Mouse (Mus musculus) liver, postnatal 0 days (tissue): Measurements from ENCODE around the gene Smarcc2. TPM values are rescaled to one million over a fixed set of nuclear protein-coding genes. Genes with fewer than 3 reads are reported as not detected.
A peak's percentile ranks its signal among the peaks of the same experiment; 100 is the strongest.

Source experiments
- ATAC-seq: fragments of 200-750 bp; cut with Nextera tagmentation; 2 replicates; pipeline ENCODE4 v1.8.0; 2017; ENCODE audit warnings: mild to moderate bottlenecking, moderate library complexity
- DNase-seq: peaks from one replicate; pipeline ENCODE4 v3.0.0-alpha.2; 2016
- H3K27ac ChIP-seq: fragments of 300-500 bp; sonication (generic); 2 replicates; pipeline ENCODE4 v1.5.1; 2014; ENCODE audit warnings: antibody characterized with exemption, moderate library complexity, mild to moderate bottlenecking, low read depth
- H3K27me3 ChIP-seq: fragments of 300-500 bp; sonication (generic); 2 replicates; pipeline ENCODE4 v1.6.1; 2014; ENCODE audit warnings: low read length, control low read depth, mixed read lengths; ENCODE audit not compliant: insufficient read depth
- H3K36me3 ChIP-seq: fragments of 300-500 bp; sonication (generic); replicated peaks from 2 replicates; pipeline ENCODE4 v1.6.1; 2014; ENCODE audit warnings: mild to moderate bottlenecking, control low read depth, low read length, moderate library complexity, mixed read lengths; ENCODE audit not compliant: insufficient read depth
- H3K4me1 ChIP-seq: fragments of 300-500 bp; sonication (generic); 2 replicates; pipeline ENCODE4 v1.6.1; 2014; ENCODE audit warnings: antibody characterized with exemption, mild to moderate bottlenecking, control low read depth; ENCODE audit not compliant: insufficient read depth
- H3K4me2 ChIP-seq: fragments of 300-500 bp; sonication (generic); 2 replicates; pipeline ENCODE4 v1.6.1; 2014; ENCODE audit warnings: low read depth, mild to moderate bottlenecking, low read length, moderate library complexity, mixed read lengths
- H3K4me3 ChIP-seq: fragments of 300-500 bp; sonication (generic); 2 replicates; pipeline ENCODE4 v1.5.1; 2014; ENCODE audit warnings: low read depth, low read length
- H3K9ac ChIP-seq: fragments of 300-500 bp; sonication (generic); replicated peaks from 2 replicates; pipeline ENCODE4 v1.6.1; 2014; ENCODE audit warnings: mild to moderate bottlenecking, moderate library complexity
- H3K9me3 ChIP-seq: fragments of 300-500 bp; sonication (generic); 2 replicates; pipeline ENCODE4 v1.6.1; 2016; ENCODE audit warnings: mild to moderate bottlenecking, control low read depth, low read length, mixed read lengths
- CTCF ChIP-seq: sonication (generic); IDR thresholded peaks from 2 replicates; pipeline ENCODE4 v1.5.1; 2016; ENCODE audit warnings: antibody characterized with exemption, low read depth
- EP300 ChIP-seq: IDR thresholded peaks from 2 replicates; pipeline ENCODE4 v1.6.1; 2016; ENCODE audit warnings: antibody characterized with exemption, low read depth, mild to moderate bottlenecking
- WGBS: fragments of 180-500 bp; shearing (Covaris S2); extraction: QIAGEN DNeasy Blood & Tissue Kit; methylation state at CpG from one replicate; pipeline ENCODE4 v1.1.7; 2014; ENCODE audit not compliant: insufficient replicate concordance; 5-methylcytosine and 5-hydroxymethylcytosine counted together
- polyA plus RNA-seq: library from polyadenylated mRNA; unstranded; fragments of >200 nt; fragmentation: Nextera tagmentation; extraction: Ambion mirVana; gene quantifications from 2 replicates; pipeline ENCODE4 v1.2.1, GENCODE M21; 2015

The Smarcc2 gene
- polyA plus RNA-seq, 1 experiment from 2014 or later = 13.4 TPM

- peak overlapping the region; percentile 86; the same call in 1 of the 2 replicates for H3K27ac ChIP-seq
- DNase-seq (no peak), ATAC-seq (no peak)
- WGBS = 18% methylated on average over 1 of the region's 1 CpGs
- H3K4me3 ChIP-seq = peak overlapping the region; percentile 78
- H3K9ac ChIP-seq = peak overlapping the region; percentile 82; the same call in 1 of the 2 replicates
- no peaks in the 10 kb centered on the region for H3K27me3 ChIP-seq
- H3K4me1 ChIP-seq = peaks cover 30% of the 10 kb centered on the region
- H3K36me3 ChIP-seq = peaks cover 22% of the 10 kb centered on the region
- H3K4me2 ChIP-seq = peak overlapping the region; percentile 94
- no peaks in the 10 kb centered on the region for H3K9me3 ChIP-seq
- no peak for TF ChIP-seq CTCF
- no peak for TF ChIP-seq EP300
Measured at GRCm38 (mm10) chr10:128412558-128412957, 46.5 kb upstream of the Smarcc2 start.

GRCm38 (mm10) chr10:128413076-128413475 is 46.0 kb upstream of the Smarcc2 start:
- Histone ChIP-seq H3K27me3 (no peaks in the 10 kb centered on the region), H3K9me3 (no peaks in the 10 kb centered on the region), H3K4me3 (no peak overlapping the region), H3K36me3 (peaks cover 18% of the 10 kb centered on the region), H3K4me1 (peaks cover 30% of the 10 kb centered on the region), H3K9ac (no peak overlapping the region), H3K4me2 (peak overlapping the region; percentile 94), H3K27ac (no peak overlapping the region)
- ATAC-seq (no peak), DNase-seq (no peak)
- TF ChIP-seq CTCF (no peak), EP300 (no peak)
- 55% methylated on average over 1 of the region's 1 CpGs for WGBS

- Histone ChIP-seq H3K4me2 (no peak overlapping the region), H3K4me1 (peaks cover 27% of the 10 kb centered on the region), H3K9ac (no peak overlapping the region), H3K27me3 (no peaks in the 10 kb centered on the region), H3K9me3 (no peaks in the 10 kb centered on the region), H3K36me3 (peaks cover 22% of the 10 kb centered on the region), H3K27ac (no peak overlapping the region), H3K4me3 (no peak overlapping the region)
- DNase-seq (no peak), ATAC-seq (no peak)
- TF ChIP-seq EP300 (no peak), CTCF (no peak)
- WGBS = 84% methylated on average over 5 of the region's 5 CpGs
Measured at GRCm38 (mm10) chr10:128414848-128415247, 44.2 kb upstream of the Smarcc2 start.

- ATAC-seq = no peak
- H3K9me3 ChIP-seq = no peaks in the 10 kb centered on the region
- no peak overlapping the region for H3K9ac ChIP-seq
- no peak overlapping the region for H3K27ac ChIP-seq
- H3K4me1 ChIP-seq = no peaks in the 10 kb centered on the region
- H3K27me3 ChIP-seq = no peaks in the 10 kb centered on the region
- DNase-seq = no peak
- no peak overlapping the region for H3K4me2 ChIP-seq
- WGBS = 67% methylated on average over 5 of the region's 5 CpGs
- TF ChIP-seq CTCF = no peak
- TF ChIP-seq EP300 = no peak
- peaks cover 13% of the 10 kb centered on the region for H3K36me3 ChIP-seq
- H3K4me3 ChIP-seq = no peak overlapping the region
Measured at GRCm38 (mm10) chr10:128422426-128422825, 36.6 kb upstream of the Smarcc2 start.

GRCm38 (mm10) chr10:128424604-128425003 is 34.4 kb upstream of the Smarcc2 start:
- no peak for DNase-seq
- TF ChIP-seq EP300 (no peak), CTCF (no peak)

GRCm38 (mm10) chr10:128425260-128425659 is 33.8 kb upstream of the Smarcc2 start:
- ATAC-seq = no peak
- no peak overlapping the region for H3K4me3 ChIP-seq
- 73% methylated on average over 3 of the region's 3 CpGs for WGBS
- H3K27ac ChIP-seq = peak overlapping the region; percentile 49; the same call in 1 of the 2 replicates
- H3K9ac ChIP-seq = no peak overlapping the region
- TF ChIP-seq EP300 = no peak
- no peak for TF ChIP-seq CTCF
- no peak for DNase-seq
- no peaks in the 10 kb centered on the region for H3K9me3 ChIP-seq
- no peak overlapping the region for H3K4me2 ChIP-seq
- H3K4me1 ChIP-seq = no peaks in the 10 kb centered on the region
- peaks cover 15% of the 10 kb centered on the region for H3K36me3 ChIP-seq
- H3K27me3 ChIP-seq = no peaks in the 10 kb centered on the region

More at GRCm38 (mm10) chr10:128424604-128425003, 34.4 kb upstream of the Smarcc2 start:
- Histone ChIP-seq H3K4me1 (no peaks in the 10 kb centered on the region), H3K4me2 (no peak overlapping the region), H3K4me3 (no peak overlapping the region), H3K27me3 (no peaks in the 10 kb centered on the region), H3K9ac (no peak overlapping the region), H3K36me3 (peaks cover 14% of the 10 kb centered on the region), H3K9me3 (no peaks in the 10 kb centered on the region), H3K27ac (peak overlapping the region; percentile 49)
- peak; percentile 38; the same call in 1 of the 2 replicates for ATAC-seq
- WGBS = 13% methylated on average over 7 of the region's 7 CpGs
